Mouse (Mus musculus) cerebral cortex, adult 2 months (tissue): ENCODE data around the gene Evi5.

Experiments used
- WGBS: fragments of 180-500 bp; shearing (Covaris S2); methylation state at CpG from one replicate; pipeline ENCODE4 v1.1.7; 2018; 5-methylcytosine and 5-hydroxymethylcytosine counted together

The Evi5 gene

DNA sequence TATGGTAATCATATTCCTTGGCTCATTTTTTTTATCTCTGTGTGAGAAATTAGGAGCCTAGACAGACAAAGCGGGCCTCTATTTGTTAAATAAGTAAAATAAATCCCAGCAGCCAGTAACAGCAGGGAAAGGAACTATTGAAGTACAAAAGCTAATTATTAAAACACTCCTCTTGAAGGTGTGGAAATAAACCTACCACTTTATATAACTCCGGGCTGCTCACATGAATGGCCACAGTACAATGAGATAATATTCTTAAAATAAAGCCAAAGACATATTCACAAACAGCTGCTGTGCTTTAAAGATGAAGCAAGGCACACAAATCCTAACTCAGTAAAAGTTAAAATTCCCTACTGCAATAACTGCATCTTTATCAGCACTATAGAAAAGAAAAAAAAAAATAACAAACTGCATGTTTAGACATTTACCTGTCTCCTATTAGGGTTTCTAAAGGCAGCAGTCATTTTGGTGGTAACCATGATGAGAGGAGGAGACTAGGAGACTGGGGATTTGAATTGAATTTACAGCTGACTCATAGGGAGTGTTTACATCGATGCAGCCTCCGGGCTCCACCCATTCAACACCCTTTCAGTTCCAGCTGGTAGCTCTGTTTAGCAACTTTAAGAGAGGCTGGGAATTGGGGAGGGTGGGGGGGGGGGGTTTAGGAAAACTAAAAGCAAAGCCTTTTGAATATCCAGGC is at the start of gene Evi5:
TSS of gene Evi5 (minus strand) at position 547 of the 700 bp plus-strand sequence.
- WGBS = 23% methylated on average over 4 of the region's 4 CpGs

DNA sequence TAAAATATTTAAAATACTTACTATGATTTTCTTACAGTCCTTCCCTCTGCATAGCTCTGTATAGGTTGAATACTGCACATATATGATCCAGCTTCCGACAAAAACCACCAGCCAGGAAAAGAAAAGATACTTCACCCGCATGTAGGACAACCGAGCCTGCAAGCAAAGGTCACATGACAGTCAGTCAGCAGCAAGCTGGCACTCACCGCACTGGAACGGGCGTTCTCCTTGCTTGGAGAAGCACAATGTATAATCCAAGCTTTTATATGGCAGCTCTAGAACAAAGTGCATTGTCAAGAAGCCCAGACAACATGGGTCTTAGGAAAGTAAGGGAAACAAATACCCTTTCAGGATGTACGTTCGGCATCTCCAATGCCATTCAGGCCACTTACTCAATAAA is 49.7 kb upstream of the Evi5 start:
- 55% methylated on average over 8 of the region's 8 CpGs for WGBS

DNA sequence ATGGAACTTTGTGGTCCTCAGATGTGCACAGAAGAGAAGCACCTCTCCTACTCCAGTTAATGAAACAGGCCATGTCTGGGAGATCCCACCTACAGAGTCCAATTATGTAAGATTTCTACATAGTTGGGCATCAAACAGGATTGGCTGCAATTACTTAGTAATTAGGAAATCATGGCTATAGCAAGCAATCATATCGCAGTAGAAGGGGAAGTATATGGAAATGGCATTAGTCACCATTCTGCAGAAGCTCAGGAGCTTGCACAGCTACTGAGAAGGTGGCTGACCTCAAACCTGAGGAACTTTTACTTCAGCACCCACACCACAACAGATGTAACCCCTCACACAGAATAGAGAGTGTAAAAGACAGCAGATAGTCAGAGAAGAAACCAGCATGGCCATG is 47.9 kb upstream of the Evi5 start:
- WGBS = 74% methylated on average over 1 of the region's 1 CpGs

DNA sequence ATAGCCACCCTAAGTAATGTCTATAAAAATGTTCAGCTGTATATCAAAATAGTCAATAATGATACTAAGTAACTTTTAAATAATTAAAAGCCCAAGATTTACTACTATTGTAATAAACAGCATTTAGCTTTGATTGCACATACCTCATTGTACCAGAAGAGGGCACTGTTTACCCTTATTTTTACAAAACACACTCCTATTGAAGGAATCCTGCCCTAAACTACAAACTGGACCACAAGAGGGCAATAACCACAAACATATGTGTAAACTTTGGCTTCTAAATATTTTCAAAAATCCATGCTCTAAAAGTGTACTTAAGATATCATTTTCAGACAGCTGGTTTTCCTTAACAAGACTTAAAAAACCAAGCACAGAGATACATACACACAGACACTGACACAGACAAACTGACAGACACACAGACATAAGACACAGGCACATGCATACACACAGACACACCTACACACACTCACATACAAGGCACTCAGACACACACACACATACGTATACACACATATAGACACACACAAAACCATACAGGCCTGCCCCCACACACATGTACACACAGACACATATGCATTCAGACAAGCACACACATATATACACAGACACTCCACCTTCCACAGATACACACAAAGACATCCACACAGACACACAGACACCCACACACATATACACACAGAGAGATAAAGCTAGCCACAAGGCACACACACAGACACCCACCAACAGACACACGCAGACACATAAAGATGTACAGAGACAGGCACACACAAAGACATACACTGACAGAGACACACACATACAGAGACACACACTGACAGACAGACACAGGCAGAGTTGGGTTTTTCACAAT is 46.7 kb upstream of the Evi5 start:
- 68% methylated on average over 2 of the region's 2 CpGs for WGBS

DNA sequence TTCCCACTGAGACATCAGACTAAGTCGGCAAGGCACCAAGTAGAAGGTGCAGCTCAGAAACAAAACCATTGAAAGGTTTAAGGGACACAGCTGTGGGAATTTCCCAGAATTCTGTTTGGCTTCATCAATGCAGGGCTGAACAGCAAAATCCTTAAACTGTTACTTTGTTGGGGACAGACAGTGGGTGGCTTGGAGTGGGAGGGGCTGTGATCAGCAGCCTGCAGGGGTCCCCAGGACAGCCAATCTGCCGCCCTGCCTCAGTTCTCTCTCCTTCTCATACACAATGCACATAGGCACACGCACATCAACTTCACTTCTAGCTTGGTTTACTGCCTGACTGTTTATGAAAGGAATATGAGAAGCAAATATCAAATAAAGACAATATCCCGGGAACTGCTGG is 40.4 kb upstream of the Evi5 start:
- WGBS = 62% methylated on average over 4 of the region's 4 CpGs

GRCm38 (mm10) chr5:107911012-107911411 is 36.1 kb upstream of the Evi5 start:
- WGBS = 96% methylated on average over 5 of the region's 5 CpGs

DNA sequence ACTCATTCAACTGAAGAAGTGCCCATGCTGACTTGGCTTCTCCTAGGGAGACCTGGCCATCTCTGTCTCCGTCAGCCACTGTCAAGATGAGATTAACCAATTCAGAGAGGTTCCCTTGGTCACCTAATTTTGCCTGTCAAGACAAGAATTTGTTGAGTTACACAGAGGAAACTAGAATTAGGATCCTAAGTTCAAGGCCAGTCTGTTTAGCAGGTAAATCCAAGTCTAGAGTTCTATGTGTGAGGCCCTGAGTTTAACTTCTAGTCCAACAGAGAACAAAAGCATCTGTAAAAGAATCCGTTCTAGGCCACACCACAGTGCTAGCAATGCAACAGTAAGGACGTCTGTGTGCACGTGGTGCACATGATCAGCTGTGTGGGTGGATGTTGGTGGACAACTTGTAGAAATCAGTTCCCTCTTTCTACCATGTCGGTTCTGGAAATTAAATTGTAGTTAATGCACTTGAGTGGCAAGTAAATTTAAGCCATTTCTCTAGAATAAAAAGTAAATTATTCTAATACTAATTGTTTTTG is 35.2 kb upstream of the Evi5 start:
- 37% methylated on average over 5 of the region's 5 CpGs for WGBS

GRCm38 (mm10) chr5:107909668-107910067 is 34.8 kb upstream of the Evi5 start:
- WGBS = 83% methylated on average over 3 of the region's 3 CpGs

- 72% methylated on average over 2 of the region's 2 CpGs for WGBS
These were observed 33.7 kb upstream of the Evi5 start for GRCm38 (mm10) chr5:107908514-107909110.

DNA sequence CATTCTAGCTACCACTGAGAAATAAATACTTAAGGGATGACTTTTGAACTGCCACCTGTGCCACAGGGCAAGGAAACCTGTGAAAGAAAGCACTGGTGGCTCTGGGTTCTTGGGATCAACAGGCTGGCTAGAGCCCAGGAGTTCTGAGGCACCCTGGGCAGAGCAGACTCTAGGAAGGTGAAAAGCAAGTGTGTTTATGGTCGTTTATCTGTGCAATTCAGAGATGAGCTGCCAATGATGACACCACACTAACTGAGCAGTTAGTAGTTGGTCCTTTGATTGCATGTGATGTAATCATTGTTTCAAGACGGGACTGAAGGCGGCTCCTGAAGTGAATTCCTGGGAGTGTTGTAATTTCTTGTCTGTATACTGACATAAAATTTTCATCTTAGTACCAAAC is 29.4 kb upstream of the Evi5 start:
- WGBS = 53% methylated on average over 3 of the region's 3 CpGs

DNA sequence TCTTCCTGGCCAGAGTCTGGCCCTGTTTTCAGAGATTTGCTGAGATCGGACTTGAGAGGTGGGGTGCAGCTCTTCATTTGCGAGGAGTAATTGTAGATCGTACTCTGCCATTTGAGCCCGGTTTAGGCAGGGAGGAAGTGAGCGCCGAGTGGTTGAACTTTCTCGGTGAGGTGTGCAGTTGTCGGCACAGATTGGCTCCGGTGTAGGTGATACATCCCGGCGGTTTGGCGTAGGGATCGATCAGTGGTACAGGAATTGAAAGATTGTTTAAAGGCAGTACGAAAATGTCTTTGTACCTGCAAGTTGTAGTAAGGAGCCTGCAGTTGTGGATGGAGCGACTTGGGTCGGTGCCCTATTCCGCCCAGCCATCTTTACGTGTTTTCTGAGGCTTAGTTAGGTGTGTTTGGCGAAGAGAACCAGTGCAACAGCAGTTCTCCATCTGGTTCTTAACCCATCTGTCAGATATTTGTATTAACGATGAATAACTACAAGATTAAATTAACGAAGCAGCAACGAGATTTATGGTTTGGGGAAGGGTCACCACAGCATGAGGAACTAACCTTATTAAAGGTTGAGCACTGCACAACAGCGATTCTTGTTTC is 26.2 kb upstream of the Evi5 start:
- WGBS = under 1% methylated on average over 23 of the region's 23 CpGs

- WGBS = 3% methylated on average over 66 of the region's 66 CpGs
These were observed 25.5 kb upstream of the Evi5 start, which contains the start of gene Rpl5 for GRCm38 (mm10) chr5:107900206-107901013. Rpl5 (plus strand) TSS chr5:107900502.

DNA sequence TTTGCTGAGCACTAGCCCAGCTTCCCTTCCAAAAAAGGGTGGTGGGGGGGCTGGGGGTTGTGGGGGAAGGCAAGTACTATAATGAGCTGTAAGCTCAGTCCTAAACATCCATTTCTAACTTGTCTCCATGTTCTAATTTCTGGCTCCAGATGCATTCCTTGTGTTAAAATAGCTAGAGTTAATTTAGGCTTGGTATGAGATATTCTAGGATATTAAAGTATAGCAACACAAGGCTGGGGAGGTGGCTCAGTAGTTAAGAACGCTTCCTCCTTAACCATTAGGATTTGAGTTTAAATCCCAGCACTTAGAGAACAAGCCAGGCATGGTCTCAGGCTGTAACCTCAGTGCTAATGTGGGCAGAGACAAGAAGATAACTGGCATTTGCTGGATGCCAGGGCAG is 21.4 kb upstream of the Evi5 start:
- WGBS = 35% methylated on average over 1 of the region's 1 CpGs

- WGBS = 80% methylated on average over 7 of the region's 7 CpGs
These were observed 19.8 kb upstream of the Evi5 start for GRCm38 (mm10) chr5:107894676-107895075.

GRCm38 (mm10) chr5:107891515-107891914 is 16.6 kb upstream of the Evi5 start:
- WGBS = 50% methylated on average over 1 of the region's 1 CpGs

DNA sequence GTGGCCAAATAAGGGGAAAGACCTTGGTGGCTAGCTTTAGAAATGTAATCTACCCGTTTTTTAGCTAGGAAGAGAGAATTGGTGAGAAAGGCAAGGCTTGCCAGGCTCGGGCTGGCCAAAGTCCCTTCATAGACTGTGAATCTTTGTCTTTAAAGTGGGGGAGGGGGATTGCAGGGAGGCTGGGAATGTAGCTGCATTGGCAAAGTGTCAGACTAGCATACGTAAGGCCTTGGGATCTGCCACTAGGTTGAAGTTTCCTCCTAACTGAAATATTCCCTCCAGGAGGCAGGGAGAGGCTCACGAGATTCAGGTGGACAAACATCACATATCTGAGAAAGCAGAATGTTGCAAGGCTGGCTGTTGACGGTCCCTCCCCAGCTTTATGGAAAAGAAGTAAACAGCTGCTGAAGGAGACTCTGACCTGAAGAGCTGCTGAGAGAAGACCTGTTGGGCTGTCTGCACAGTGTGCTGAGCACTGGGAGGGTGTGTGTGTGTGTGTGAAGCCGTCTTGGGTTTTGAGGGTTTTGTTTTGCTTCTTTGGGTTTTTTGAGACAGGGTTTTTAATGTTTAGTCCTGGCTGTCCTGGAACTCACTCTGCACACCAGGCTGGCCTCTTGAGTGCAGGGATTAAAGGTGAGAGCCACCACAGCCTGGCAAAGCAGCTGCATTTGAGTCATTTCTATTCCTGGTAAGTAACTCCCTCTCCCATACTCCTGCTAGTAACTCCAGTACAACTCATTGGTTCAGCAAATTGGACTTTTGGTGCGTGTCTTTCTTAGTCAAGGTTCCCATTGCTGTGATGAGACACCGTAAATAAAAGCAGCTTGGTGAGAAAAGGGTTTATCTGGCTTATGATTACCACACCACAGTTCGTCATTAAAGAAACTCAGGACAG is 15.3 kb upstream of the Evi5 start:
- 66% methylated on average over 9 of the region's 9 CpGs for WGBS

DNA sequence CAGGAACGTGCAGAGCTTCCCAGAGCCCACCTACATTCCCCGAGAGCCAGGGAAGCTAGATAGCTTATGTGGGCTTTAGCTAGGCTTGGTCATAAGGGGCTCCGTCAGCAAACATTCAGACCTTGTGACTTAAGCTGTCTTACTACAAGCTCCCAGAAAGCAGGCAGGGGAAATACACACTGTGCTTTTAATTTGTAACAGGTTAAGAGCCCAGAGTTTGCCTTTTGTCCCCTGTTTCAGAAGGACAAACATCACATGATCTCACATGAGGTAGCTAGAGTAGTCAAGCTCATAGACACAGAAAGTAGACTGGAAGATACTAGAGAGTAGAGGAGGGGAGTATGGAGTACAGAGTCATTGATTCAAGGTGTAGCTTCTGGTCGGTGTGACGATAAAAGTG is 5.8 kb upstream of the Evi5 start:
- 80% methylated on average over 5 of the region's 5 CpGs for WGBS

- WGBS = 85% methylated on average over 1 of the region's 1 CpGs
These were observed 2.1 kb upstream of the Evi5 start for GRCm38 (mm10) chr5:107877053-107877452.

DNA sequence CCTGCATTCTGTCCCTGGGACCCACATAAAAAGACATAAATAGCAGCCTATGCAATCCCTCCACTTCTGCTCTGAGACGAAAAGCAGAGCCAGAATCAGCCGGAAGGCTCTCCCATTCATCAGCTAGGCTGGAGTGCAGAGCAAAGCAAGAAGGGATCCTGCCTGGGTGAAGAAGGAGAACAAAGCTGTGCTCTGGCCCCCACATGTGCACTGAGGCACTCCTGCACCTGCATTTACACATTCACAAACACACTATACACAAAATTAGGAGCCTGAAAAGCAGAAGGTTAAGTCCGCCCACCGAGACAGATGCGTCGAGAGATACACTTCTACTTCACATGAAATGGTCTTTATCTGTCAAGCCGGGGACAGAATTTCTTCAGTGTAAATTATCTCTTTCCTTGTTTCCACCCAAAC is 1.0 kb downstream of the Evi5 start:
- 34% methylated on average over 7 of the region's 7 CpGs for WGBS

DNA sequence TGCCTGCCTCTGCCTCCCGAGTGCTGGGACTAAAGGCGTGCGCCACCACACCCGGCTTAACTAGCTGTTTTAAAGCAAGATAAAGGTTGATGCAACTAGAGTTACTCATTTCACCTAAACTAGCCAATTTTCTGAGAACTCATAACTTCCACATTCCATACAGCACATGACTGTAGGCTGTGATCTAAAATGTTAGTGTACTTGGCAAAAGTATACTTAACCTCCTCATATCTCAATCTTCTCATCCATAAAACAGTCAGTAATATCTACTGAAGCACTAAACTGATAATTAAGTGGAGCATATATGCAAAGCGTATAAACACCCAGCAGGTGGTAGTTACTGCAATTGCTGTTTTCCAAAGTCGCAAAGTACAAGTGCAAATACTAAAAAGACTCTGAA is 1.6 kb downstream of the Evi5 start:
- WGBS = 79% methylated on average over 6 of the region's 6 CpGs
